Mouse (Mus musculus) gastrocnemius, adult 18-20 months (tissue): ENCODE data around the gene Slc22a17. TPM values are rescaled to one million over a fixed set of nuclear protein-coding genes. Genes with fewer than 3 reads are reported as not detected.
"Not testable (repeated sequence)": the region's sequence is repeated elsewhere in the genome, so short reads cannot be mapped to it uniquely, and the experiment has no call there.

Experiments used
- DNase-seq: peaks from one replicate; pipeline ENCODE4 v3.0.0; 2021; ENCODE audit warnings: low spot score
- long read RNA-seq, 2 experiments: library from polyadenylated mRNA; stranded (forward); transcript quantifications; one replicate each; pipeline ENCODE4 v2.0.0; 2021
- total RNA-seq, 2 experiments: library from RNA; stranded (reverse); gene quantifications; 2 replicates each; pipeline ENCODE4 v1.2.3; 2021

Gene Slc22a17
- 1 to 10 TPM; 1.2 to 1.3 TPM for total RNA-seq
- long read RNA-seq, experiment 1, partial matches to known transcripts = 0 of 2 reads
- long read RNA-seq, experiment 1, other reads (novel, unspliced or antisense) = 2 of 2 reads
- long read RNA-seq, experiment 2 = 0 reads

GRCm38 (mm10) chr14:54912886-54913285 is at the start of gene Slc22a17:
TSS of gene Slc22a17 (minus strand) at chr14:54913132.
- peak; percentile 54 for DNase-seq

- no peak for DNase-seq
Observed at GRCm38 (mm10) chr14:54962714-54963113, 49.8 kb upstream of the Slc22a17 start.

GRCm38 (mm10) chr14:54961487-54961886 is 48.6 kb upstream of the Slc22a17 start:
- DNase-seq = no peak

DNA sequence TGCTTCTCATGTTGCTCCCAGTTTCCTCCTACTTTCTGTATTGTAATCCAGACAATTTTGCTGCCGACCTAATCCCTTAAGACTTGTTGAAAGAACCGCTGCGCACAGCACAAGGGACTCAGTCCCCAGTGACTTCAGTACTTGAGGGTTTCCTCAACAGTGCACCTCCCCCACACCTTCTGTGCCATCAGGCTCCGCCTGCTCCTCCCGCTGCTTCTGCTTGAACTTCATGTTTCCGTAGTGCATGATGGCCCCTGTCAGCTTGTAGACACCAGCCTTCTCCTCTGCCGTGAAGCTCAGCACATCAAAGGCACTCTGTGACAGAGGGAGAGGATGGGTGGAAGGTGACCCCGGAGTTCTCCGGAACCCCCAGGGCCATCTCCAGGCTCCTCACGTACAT is 47.8 kb upstream of the Slc22a17 start:
- no peak for DNase-seq

DNA sequence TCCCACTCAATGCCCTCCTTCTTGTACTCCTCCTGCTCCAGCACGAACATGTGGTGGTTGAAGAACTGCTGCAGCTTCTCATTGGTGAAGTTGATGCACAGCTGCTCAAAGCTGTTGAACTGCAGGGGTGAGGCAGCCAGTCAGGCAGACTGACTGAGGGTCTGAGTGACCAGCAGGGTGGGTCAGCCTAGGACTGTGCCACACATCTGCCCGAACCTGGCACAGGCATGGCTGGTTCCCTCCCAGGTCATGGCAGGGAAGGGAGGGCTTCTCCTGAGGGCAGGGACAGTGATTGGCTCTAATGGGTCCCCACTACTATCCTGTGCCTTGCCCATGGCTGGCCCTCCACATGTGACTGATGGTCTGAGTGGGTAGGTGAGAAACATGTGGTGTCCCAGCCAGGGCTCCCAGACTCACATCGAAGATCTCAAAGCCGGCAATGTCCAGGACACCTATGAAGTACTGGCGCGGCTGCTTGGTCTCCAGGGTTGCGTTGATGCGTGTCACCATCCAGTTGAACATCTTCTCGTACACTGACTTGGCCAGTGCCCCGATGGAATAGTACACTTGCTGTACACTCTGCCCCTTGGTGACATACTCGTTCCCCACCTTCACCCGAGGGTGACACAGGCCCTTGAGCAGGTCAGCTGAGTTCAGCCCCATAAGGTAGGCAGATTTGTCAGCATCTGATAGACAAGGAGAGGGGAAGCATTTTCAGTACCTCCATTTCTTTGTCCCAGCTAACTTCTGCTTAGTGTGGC is 47.1 kb upstream of the Slc22a17 start:
- DNase-seq = not testable (repeated sequence)

DNA sequence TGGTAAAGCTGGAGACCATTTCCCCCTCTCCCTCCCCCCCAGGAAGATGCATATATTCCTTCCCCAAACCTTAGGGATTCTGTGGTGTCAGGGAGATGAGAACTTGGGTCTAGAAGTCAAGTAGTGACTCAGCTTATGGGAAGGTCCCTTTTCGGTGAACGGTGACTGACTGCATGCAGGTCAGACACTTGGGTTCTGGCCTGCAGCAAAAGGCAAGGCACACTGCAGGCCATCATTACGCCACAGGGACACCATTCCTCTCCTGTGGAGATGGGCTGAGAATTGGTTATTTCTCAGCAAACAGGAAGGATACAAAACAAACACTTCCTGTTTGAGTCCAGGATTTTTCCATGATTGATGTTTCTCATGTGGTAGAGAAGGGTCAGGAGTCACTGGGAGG is 46.3 kb upstream of the Slc22a17 start:
- DNase-seq = no peak

- no peak for DNase-seq
Observed at GRCm38 (mm10) chr14:54958503-54958902, 45.6 kb upstream of the Slc22a17 start.

DNA sequence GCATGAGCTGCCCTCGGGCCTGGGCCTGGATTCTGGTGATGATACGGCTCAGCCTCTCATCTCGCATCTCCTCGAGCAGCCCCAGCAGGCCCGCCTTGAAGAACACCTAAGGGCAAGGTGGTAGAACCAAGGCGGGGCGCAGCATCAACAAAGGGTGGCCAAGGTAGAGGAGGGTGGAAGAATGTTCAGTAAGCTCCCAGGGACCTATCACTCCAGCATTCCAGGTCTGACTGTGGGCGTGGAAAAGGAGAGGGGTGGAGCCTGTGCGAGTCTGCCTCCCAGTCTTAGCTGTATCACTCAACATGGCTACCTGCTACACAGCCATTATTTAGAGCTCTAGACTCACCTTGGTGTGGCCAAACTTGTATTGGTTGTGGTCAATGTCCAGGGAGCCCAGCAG is 43.6 kb upstream of the Slc22a17 start:
- DNase-seq = no peak

GRCm38 (mm10) chr14:54955481-54955880 is 42.5 kb upstream of the Slc22a17 start:
- no peak for DNase-seq

DNA sequence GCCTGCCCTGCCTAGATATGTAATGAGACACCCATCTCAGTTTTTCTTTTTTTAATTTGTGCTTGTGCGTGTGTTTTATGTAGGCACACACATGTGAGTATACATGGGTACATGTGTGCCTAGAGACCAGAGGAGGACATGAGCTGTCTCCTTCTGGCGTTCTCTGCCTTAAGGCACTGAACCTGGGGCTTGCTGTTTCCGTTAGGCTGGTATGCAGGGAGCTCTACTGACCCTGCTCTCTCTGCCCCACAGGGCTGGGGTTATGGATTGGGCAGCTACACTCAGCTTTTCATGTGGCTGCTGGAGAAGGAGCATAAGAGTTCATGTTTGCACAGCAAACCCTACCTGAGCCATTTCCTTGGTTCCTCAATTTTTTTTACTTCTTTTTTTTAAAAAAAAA is 41.5 kb upstream of the Slc22a17 start:
- DNase-seq = no peak

- DNase-seq = no peak
Observed at GRCm38 (mm10) chr14:54953664-54954206, 40.8 kb upstream of the Slc22a17 start.

GRCm38 (mm10) chr14:54951587-54951986 is 38.7 kb upstream of the Slc22a17 start:
- no peak for DNase-seq

DNA sequence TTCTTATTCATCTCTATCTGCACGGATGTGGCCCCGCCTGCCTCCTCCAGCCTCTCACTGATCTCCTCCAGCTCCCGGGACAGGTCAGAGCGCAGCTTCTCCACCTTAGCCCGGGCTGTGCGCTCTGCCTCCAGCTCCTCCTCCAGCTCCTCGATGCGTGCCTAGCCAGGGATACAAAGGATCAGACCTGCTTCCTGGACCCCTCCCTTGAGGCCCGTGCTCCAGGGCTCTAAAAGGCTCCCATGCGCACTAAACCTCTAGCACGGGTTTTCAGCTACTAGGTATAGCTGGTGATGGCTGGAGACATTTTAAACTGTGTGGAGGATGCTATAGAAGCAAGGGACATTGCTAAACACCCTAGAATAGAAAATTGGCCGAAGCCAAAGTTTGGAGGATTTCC is 37.6 kb upstream of the Slc22a17 start:
- no peak for DNase-seq

DNA sequence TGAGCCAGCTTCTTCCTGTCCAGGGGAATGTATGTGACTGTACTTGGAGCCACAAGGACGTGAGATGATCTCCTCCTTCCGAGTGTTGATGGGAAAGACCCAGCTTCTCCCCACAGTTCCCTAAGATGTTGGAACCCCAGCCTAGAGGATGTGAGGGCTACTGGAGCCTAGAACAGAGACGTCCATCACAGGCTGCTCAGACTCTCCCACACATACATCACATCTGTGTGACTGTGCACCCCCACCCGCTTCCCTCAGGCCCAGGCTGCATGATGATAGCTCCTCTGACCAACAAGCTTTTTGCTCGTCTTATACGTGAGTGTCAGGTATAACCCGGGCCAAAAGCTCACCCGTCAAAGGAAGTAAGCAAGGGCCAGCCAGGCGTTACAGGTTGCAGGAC is 35.8 kb upstream of the Slc22a17 start:
- DNase-seq = no peak

DNA sequence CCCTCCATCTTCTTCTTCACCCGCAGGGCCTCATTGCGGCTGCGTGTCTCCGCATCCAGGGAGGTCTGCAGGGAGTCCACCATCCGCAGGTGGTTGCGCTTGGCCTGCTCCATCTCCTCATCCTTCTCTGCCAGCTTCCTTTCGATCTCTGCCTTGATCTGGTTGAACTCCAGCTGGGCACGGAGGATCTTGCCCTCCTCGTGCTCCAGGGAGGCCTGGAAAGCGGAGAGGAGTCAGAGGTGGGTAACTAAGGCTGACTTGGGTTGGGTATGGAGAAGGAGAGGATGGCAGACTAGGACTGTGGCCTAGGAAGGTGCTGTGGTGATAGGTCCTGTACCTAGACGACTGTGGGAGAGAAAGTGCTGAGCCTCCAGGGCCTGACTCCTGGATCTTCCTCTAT is 34.1 kb upstream of the Slc22a17 start:
- not testable (repeated sequence) for DNase-seq

GRCm38 (mm10) chr14:54945975-54946704 is 33.2 kb upstream of the Slc22a17 start:
- no peak for DNase-seq

GRCm38 (mm10) chr14:54944939-54945338 is 32.0 kb upstream of the Slc22a17 start:
- DNase-seq = no peak

DNA sequence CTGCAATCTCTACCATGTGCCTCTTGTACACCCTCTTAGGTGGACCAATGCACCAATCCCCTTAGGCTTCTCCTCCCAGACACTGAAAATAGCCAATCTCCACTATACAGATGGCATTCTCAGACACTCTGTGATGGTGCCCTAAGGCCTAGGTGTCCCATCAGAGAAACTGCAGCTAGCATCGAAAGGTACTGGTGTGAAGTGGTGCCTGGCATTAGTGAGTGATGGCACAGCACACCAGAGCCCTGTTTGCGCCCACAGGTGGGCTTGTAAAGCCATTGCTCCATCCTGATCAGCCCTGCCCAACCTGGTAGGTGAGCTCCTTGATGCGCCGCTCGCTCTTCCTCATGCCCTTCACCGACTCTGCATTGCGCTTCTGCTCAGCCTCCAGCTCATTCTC is 31.0 kb upstream of the Slc22a17 start:
- DNase-seq = no peak

- no peak for DNase-seq
Observed at GRCm38 (mm10) chr14:54942479-54942878, 29.5 kb upstream of the Slc22a17 start.

DNA sequence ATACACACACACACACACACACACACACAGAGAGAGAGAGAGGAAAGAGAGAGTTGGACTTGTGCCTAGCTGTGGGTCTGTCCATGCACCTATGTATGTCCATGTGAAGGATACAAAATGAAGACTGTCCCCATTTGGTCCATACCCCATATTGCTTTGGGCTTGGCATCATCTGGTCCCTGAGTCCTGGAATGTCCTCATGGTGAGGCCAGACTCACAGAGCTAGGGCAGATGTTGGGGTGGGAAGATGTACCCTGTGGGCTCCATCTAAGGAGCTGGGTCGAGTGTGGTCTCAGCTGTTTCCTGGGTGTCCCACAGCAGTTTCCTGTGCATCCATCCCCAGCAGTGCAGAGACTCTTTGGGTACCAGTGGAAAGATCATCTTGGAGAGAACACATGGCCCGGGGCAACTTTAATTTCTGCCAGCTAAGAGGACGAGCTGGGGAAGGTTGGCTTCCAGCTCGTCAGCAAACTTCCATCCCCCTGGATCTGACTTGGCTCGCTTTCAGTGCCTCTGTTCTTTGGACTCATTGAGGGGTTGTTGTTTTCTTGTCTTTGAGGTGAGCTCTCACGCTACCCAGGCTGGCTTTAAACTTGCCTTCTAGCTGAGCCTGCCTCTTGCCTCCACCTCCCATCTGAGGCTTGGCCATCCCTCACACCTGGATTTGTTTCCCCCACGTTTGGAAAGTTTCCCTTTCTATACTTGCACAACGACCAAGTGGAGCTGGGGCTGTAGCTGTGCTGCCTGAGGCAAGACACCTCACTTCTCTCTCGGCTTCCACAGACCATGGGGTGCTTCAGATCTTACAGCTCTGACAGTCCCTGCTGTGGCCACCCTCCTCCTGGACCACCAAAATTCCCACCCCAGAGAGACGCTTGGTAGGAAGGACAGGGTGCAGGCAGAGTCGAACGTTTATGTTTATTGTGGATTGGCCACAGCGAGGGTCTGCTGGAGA is 28.4 kb upstream of the Slc22a17 start:
- DNase-seq = no peak

DNA sequence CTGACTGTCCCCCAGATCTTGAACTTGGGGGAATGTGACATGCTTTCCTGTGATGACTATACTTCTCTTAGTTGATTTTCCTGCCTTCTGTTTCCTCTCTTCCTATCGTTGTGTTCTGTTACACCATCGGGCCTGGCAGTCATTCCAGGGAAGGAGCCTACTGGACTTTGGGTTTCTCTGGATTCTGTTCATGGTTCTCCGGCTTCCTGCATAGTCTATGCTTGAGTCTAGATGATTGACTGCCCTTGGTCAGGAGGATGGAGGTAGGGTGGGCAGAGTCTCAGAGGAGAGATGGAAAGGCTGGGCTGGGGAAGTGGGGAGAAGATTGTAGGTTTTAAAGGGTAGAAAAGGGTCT is 27.2 kb upstream of the Slc22a17 start:
- no peak for DNase-seq
